Mouse (Mus musculus) neutrophil, adult 5-6 weeks (primary cell): ENCODE data around the gene H2-Q10. TPM values are rescaled to one million over a fixed set of nuclear protein-coding genes. Genes with fewer than 3 reads are reported as not detected.
"Not testable (repeated sequence)": the region's sequence is repeated elsewhere in the genome, so short reads cannot be mapped to it uniquely, and the experiment has no call there.

Experiments
- ATAC-seq: fragments of 151-379, 151-347 bp; 2 replicates; pipeline ENCODE4 v1.8.0; 2017; ENCODE audit warnings: mild to moderate bottlenecking, moderate TSS enrichment; ENCODE audit not compliant: insufficient number of reproducible peaks, poor library complexity, low FRiP score, severe bottlenecking; ENCODE audit errors: extremely low read depth
- total RNA-seq: library from RNA; stranded (forward); fragments of 200-1000 nt; gene quantifications from 2 replicates; pipeline ENCODE4 v1.2.3, GENCODE M21; 2017

The H2-Q10 gene
- total RNA-seq, result 384 and 428 TPM in 2 replicates

DNA sequence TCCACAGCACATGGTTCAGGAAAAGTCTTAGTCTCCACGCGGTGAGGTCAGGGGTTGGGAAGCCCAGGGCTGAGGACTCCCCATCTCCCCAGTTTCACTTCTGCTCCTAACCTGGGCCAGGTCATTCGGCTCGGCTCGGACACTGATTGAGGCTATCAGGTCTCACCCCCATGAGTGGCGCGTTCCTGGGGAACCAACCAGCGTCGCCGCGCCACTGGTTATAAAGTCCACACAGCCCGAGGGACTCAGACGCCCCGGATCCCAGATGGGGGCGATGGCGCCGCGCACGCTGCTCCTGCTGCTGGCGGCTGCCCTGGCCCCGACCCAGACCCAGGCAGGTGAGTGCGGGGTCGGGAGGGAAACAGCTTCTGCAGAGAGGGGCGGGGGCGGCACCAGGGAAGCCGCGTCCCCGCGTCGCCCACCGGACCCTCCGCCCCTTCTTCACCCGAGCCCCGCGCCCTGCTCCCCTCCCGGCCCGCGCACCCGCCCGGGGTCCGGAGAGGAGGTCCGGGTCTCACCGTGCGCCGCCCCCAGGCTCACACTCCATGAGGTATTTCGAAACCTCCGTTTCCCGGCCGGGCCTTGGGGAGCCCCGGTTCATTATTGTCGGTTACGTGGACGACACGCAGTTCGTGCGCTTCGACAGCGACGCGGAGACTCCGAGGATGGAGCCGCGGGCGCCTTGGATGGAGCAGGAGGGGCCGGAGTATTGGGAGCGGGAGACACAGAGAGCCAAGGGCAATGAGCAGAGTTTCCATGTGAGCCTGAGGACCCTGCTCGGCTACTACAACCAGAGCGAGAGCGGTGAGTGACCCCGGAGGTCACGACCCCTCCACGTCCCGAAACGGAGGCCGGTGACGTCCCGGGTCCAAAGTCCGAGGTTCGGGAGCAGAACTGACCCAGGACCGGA is at the start of gene H2-Q10:
H2-Q10 (plus strand) TSS at position 248 of the 910 bp plus-strand sequence.
- ATAC-seq, result peak; percentile 46

- ATAC-seq, result not testable (repeated sequence)
Measured at GRCm38 (mm10) chr17:35420206-35420810, 49.6 kb upstream of the H2-Q10 start.

DNA sequence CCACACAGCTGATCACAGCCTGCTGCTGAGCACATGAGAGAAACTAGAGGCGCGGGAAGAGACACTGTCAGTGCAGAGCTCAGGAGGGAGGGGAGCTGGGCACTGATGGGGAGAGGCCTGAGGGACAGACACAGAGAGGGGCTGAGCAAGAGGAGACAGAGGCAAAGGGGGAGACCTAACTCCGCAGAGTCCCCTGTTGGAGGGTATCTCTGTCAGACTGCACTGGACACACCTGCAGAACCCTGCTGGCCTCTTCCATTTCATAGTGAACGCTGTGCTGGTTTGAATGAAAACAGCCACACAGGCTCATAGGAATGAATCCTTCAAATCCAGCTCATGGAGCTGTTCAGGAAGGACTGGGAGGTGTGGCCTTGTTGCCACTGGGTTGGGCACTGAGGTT is 48.6 kb upstream of the H2-Q10 start:
- not testable (repeated sequence) for ATAC-seq

- not testable (repeated sequence) for ATAC-seq
Measured at GRCm38 (mm10) chr17:35422360-35422759, 47.5 kb upstream of the H2-Q10 start.

- not testable (repeated sequence) for ATAC-seq
Measured at GRCm38 (mm10) chr17:35423131-35423810, 46.6 kb upstream of the H2-Q10 start.

DNA sequence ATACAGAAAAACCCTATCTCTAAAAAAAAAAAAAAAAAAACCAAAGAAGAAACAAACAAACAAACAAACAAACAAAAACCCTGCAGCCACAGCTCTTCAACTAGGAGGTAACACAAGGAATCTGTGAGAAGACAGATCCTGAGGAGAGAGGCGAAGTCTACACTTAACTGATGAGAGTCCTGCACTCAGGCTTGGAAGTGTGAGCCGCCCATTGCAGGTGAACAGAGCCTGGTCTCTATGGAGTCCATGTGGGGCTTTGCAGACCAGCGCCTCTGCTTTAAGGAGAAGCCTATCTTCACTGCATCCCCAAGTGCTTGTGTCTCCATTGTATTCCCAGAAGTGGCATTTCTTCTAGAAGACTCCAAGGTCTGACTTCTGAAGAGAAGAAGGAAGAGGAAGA is 45.8 kb upstream of the H2-Q10 start:
- ATAC-seq, result not testable (repeated sequence)

DNA sequence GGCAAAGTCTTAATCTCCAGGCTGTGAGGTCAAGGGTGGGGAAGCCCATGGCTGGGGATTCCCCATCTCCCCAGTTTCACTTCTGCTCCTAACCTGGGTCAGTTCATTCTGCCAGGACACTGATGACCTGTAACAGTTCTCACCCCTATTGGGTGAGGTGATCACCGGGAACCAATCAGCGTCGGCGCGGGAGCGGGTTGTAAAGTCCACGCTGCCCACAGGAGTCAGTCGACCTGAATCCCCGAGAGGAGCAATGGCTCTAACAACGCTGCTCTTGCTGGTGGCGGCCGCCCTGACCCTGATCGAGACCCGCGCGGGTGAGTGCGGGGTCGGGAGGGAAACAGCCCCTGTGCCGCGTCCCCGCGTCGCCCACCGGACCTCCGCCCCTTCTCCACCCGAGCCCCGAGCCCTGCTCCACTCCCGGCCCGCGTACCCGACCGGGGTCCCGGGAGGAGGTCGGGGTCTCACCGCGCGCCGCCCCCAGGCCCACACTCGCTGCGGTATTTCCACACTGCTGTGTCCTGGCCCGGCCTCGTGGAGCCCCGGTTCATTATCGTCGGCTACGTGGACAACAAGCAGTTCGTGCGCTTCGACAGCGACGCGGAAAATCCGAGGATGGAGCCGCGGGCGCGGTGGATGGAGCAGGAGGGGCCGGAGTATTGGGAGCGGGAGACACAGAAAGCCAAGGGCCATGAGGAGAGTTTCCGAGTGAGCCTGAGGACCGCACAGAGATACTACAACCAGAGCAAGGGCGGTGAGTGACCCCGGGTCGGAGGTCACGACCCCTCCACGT is 45.1 kb upstream of the H2-Q10 start, which contains the start of gene H2-Q6:
H2-Q6 (plus strand) TSS at position 227 of the 793 bp plus-strand sequence.
- peak; percentile 96 for ATAC-seq

DNA sequence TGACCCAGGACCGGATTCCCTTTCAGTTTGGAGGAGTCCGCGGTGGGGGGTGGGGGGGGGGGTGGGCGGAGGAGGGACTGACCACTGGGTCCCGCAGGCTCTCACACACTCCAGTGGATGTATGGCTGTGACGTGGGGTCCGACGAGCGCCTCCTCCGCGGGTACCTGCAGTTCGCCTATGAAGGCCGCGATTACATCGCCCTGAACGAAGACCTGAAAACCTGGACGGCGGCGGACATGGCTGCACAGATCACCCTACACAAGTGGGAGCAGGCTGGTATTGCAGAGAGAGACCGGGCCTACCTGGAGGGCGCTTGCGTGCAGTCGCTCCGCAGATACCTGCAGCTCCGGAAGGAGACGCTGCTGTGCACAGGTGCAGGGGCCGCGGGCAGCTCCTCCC is 44.4 kb upstream of the H2-Q10 start:
- ATAC-seq, result not testable (repeated sequence)

GRCm38 (mm10) chr17:35428883-35429282 is 41.0 kb upstream of the H2-Q10 start:
- not testable (repeated sequence) for ATAC-seq

DNA sequence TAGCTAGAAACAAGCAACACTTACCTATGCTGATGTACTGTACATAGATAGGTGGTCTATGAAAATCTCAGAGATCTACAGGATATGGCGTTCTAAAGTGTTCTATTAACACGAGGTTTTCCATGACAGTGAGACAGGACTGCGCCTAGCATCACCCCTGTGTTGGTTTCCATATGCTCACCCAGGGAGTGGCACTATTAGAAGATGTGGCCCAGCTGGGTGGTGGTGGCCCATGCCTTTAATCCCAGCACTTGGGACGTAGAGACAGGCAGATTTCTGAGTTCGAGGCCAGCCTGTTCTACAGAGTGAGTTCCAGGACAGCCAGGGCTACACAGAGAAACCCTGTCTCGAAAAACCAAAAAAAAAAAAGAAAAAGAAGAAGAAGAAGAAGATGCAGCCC is 39.2 kb upstream of the H2-Q10 start:
- ATAC-seq, result not testable (repeated sequence)

DNA sequence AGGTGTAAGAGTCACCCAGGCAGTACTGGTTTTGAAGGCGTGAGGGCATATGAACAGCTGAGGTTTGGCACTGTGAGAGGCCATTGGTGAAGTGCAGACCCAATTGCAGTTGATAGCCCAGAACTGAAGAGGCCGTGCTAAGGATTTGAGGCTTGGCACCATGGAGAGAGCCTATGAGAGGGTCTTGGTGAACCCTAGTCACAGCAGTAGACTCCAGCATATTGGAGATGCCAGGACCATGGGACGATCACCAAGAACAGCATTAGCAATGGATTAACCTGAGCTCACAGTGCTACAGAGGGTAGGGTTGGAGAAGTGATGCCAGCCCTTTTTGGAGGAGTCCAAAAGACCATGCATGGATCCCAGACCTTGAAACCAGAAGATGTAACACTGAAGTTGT is 37.7 kb upstream of the H2-Q10 start:
- not testable (repeated sequence) for ATAC-seq

GRCm38 (mm10) chr17:35434836-35435235 is 35.1 kb upstream of the H2-Q10 start:
- not testable (repeated sequence) for ATAC-seq

DNA sequence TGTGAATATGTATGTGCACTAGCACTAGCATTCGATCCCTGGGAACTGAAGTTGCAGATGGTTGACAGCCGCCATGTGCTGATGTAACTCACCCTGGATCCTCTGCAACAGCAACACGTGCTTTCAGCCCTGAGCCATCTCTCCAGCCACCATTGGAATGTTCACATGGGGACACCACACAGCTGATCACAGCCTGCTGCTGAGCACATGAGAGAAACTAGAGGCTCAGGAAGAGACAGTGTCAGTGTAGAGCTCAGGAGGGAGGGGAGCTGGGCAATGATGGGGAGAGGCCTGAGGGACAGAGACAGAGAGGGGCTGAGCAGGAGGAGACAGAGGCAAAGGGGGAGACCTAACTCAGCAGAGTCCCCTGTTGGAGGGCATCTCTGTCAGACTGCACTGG is 34.3 kb upstream of the H2-Q10 start:
- not testable (repeated sequence) for ATAC-seq

- not testable (repeated sequence) for ATAC-seq
Measured at GRCm38 (mm10) chr17:35437386-35437936, 32.4 kb upstream of the H2-Q10 start.

DNA sequence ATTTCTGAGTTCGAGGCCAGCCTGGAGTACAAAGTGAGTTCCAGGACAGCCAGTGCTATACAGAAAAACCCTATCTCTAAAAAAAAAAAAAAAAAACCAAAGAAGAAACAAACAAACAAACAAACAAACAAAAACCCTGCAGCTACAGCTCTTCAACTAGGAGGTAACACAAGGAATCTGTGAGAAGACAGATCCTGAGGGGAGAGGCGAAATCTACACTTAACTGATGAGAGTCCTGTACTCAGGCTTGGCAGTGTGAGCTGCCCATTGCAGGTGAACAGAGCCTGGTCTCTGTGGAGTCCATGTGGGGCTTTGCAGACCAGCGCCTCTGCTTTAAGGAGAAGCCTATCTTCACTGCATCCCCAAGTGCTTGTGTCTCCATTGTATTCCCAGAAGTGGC is 31.5 kb upstream of the H2-Q10 start:
- not testable (repeated sequence) for ATAC-seq

- ATAC-seq, result peak; percentile 97
Measured at GRCm38 (mm10) chr17:35438885-35439284, 31.0 kb upstream of the H2-Q10 start, which contains the start of gene H2-Q7. H2-Q7 (plus strand) TSS chr17:35439155.

DNA sequence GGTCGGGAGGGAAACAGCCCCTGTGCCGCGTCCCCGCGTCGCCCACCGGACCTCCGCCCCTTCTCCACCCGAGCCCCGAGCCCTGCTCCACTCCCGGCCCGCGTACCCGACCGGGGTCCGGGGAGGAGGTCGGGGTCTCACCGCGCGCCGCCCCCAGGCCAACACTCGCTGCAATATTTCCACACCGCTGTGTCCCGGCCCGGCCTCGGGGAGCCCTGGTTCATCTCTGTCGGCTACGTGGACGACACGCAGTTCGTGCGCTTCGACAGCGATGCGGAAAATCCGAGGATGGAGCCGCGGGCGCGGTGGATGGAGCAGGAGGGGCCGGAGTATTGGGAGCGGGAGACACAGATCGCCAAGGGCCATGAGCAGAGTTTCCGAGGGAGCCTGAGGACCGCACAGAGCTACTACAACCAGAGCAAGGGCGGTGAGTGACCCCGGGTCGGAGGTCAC is 30.6 kb upstream of the H2-Q10 start:
- ATAC-seq, result not testable (repeated sequence)

DNA sequence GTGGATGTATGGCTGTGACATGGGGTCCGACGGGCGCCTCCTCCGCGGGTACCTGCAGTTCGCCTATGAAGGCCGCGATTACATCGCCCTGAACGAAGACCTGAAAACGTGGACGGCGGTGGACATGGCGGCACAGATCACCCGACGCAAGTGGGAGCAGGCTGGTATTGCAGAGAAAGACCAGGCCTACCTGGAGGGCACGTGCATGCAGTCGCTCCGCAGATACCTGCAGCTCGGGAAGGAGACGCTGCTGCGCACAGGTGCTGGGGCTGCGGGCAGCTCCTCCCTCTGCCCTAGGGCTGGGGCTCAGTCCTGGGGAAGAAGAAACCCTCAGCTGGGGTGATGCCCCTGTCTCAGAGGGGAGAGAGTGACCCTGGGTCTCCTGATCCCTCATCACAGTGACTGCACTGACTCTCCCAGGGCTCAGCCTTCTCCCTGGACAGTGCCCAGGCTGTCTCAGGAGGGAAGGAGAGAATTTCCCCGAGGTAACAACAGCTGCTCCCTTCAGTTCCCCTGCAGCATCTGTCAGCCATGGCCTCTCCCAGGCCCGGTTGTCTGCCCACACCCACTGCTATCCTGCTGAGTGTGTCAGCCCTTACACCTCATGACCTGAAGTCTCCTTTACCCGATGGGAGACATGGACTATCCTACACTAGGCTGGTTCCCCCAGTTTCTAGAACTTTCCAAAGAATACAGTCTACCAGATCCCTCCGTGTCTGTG is 29.8 kb upstream of the H2-Q10 start:
- ATAC-seq, result not testable (repeated sequence)
